Mouse (Mus musculus): ENCODE results near the gene Prss54. TPM values are rescaled to one million over a fixed set of nuclear protein-coding genes. Genes with fewer than 3 reads are reported as not detected.
A peak's percentile ranks its signal among the peaks of the same experiment; 100 is the strongest.
"Not testable (repeated sequence)": the region's sequence is repeated elsewhere in the genome, so short reads cannot be mapped to it uniquely, and the experiment has no call there.

Gene Prss54
- polyA plus RNA-seq (2016; fragmentation: Nextera tagmentation; extraction: Ambion mirVana), result not detected in 2 replicates

- no peaks in the 10 kb centered on the region for H3K27me3 ChIP-seq (ENCODE audit: poor library complexity, severe bottlenecking)
- H3K4me3 ChIP-seq, result no peak within 1 kb of the TSS
- DNase-seq (ENCODE audit: extremely low spot score, low spot score), result no peak
- no peaks in the 10 kb centered on the region for H3K9me3 ChIP-seq
- H3K36me3 ChIP-seq (replicated peaks), result no peaks in the 10 kb centered on the region
- H3K4me1 ChIP-seq, result no peaks in the 10 kb centered on the region
- no peak within 1 kb of the TSS for H3K27ac ChIP-seq
- WGBS, result 88% methylated on average over 10 of the region's 10 CpGs
Observed at GRCm38 (mm10) chr8:95576240-95576639, at the start of gene Prss54. TSS of gene Prss54 (minus strand) at chr8:95576340.

- DNase-seq (ENCODE audit: extremely low spot score, low spot score), result no peak
- H3K27ac ChIP-seq, result no peak overlapping the region
- no peak overlapping the region for H3K4me3 ChIP-seq
- 90% methylated on average over 2 of the region's 2 CpGs for WGBS
- no peaks in the 10 kb centered on the region for H3K9me3 ChIP-seq
- no peaks in the 10 kb centered on the region for H3K36me3 ChIP-seq (replicated peaks)
- no peaks in the 10 kb centered on the region for H3K4me1 ChIP-seq
- peaks cover 16% of the 10 kb centered on the region; the same call in 1 of the 2 replicates for H3K27me3 ChIP-seq (ENCODE audit: poor library complexity, severe bottlenecking)
Observed at GRCm38 (mm10) chr8:95624833-95625232, 48.7 kb upstream of the Prss54 start.

GRCm38 (mm10) chr8:95620046-95620445, 43.9 kb upstream of the Prss54 start:
- DNase-seq (ENCODE audit: extremely low spot score, low spot score), result no peak
- Histone ChIP-seq H3K27me3 (ENCODE audit: poor library complexity, severe bottlenecking) (0 out of 2 replicates have a peak, but pooled peaks cover 3% of the 10 kb centered on the region), H3K36me3 (replicated peaks) (no peaks in the 10 kb centered on the region), H3K4me1 (no peaks in the 10 kb centered on the region), H3K4me3 (no peak overlapping the region), H3K9me3 (no peaks in the 10 kb centered on the region), H3K27ac (no peak overlapping the region)
- WGBS, result 94% methylated on average over 2 of the region's 2 CpGs

- Histone ChIP-seq H3K4me3 (no peak overlapping the region), H3K4me1 (peaks cover 11% of the 10 kb centered on the region; the same call in 1 of the 2 replicates), H3K27me3 (ENCODE audit: poor library complexity, severe bottlenecking) (peaks cover 3% of the 10 kb centered on the region; the same call in 1 of the 2 replicates), H3K9me3 (no peaks in the 10 kb centered on the region), H3K36me3 (replicated peaks) (no peaks in the 10 kb centered on the region), H3K27ac (no peak overlapping the region)
- no peak for DNase-seq (ENCODE audit: extremely low spot score, low spot score)
- 93% methylated on average over 7 of the region's 7 CpGs for WGBS
Observed at GRCm38 (mm10) chr8:95616383-95616782, 40.2 kb upstream of the Prss54 start.

GRCm38 (mm10) chr8:95611769-95612168, 35.6 kb upstream of the Prss54 start:
- Histone ChIP-seq H3K4me1 (peaks cover 11% of the 10 kb centered on the region; the same call in 1 of the 2 replicates), H3K9me3 (no peaks in the 10 kb centered on the region), H3K27me3 (ENCODE audit: poor library complexity, severe bottlenecking) (peaks cover 11% of the 10 kb centered on the region), H3K4me3 (no peak overlapping the region), H3K27ac (no peak overlapping the region), H3K36me3 (replicated peaks) (no peaks in the 10 kb centered on the region)
- 78% methylated on average over 5 of the region's 5 CpGs for WGBS
- DNase-seq (ENCODE audit: extremely low spot score, low spot score), result no peak

GRCm38 (mm10) chr8:95610749-95611148, 34.6 kb upstream of the Prss54 start:
- Histone ChIP-seq H3K4me3 (no peak overlapping the region), H3K27me3 (ENCODE audit: poor library complexity, severe bottlenecking) (peaks cover 11% of the 10 kb centered on the region), H3K36me3 (replicated peaks) (no peaks in the 10 kb centered on the region), H3K9me3 (no peaks in the 10 kb centered on the region), H3K27ac (no peak overlapping the region), H3K4me1 (peaks cover 11% of the 10 kb centered on the region; the same call in 1 of the 2 replicates)
- 92% methylated on average over 14 of the region's 14 CpGs for WGBS
- no peak for DNase-seq (ENCODE audit: extremely low spot score, low spot score)

GRCm38 (mm10) chr8:95609406-95609805, 33.3 kb upstream of the Prss54 start:
- H3K4me1 ChIP-seq, result peaks cover 11% of the 10 kb centered on the region; the same call in 1 of the 2 replicates
- WGBS, result 89% methylated on average over 5 of the region's 5 CpGs
- peaks cover 11% of the 10 kb centered on the region for H3K27me3 ChIP-seq (ENCODE audit: poor library complexity, severe bottlenecking)
- no peak for DNase-seq (ENCODE audit: extremely low spot score, low spot score)
- H3K27ac ChIP-seq, result no peak overlapping the region
- H3K4me3 ChIP-seq, result no peak overlapping the region
- H3K9me3 ChIP-seq, result no peaks in the 10 kb centered on the region
- H3K36me3 ChIP-seq (replicated peaks), result no peaks in the 10 kb centered on the region

GRCm38 (mm10) chr8:95607210-95607609, 31.1 kb upstream of the Prss54 start:
- peaks cover 11% of the 10 kb centered on the region for H3K27me3 ChIP-seq (ENCODE audit: poor library complexity, severe bottlenecking)
- 66% methylated on average over 9 of the region's 9 CpGs for WGBS
- no peaks in the 10 kb centered on the region for H3K9me3 ChIP-seq
- DNase-seq (ENCODE audit: extremely low spot score, low spot score), result no peak
- H3K36me3 ChIP-seq (replicated peaks), result no peaks in the 10 kb centered on the region
- no peak overlapping the region for H3K27ac ChIP-seq
- H3K4me1 ChIP-seq, result peaks cover 4% of the 10 kb centered on the region; the same call in 1 of the 2 replicates
- no peak overlapping the region for H3K4me3 ChIP-seq

GRCm38 (mm10) chr8:95606509-95606908, 30.4 kb upstream of the Prss54 start:
- not testable (repeated sequence) for H3K36me3 ChIP-seq (replicated peaks); H3K27ac ChIP-seq; H3K9me3 ChIP-seq; H3K27me3 ChIP-seq (ENCODE audit: poor library complexity, severe bottlenecking); DNase-seq (ENCODE audit: extremely low spot score, low spot score); H3K4me1 ChIP-seq; H3K4me3 ChIP-seq
- WGBS, result 28% methylated on average over 4 of the region's 5 CpGs

GRCm38 (mm10) chr8:95602168-95602567, 26.0 kb upstream of the Prss54 start:
- H3K4me1 ChIP-seq, result 0 out of 2 replicates have a peak, but pooled peaks cover 2% of the 10 kb centered on the region

GRCm38 (mm10) chr8:95601306-95601705, 25.2 kb upstream of the Prss54 start:
- Histone ChIP-seq H3K4me3 (no peak overlapping the region), H3K27me3 (ENCODE audit: poor library complexity, severe bottlenecking) (no peaks in the 10 kb centered on the region), H3K36me3 (replicated peaks) (no peaks in the 10 kb centered on the region), H3K4me1 (0 out of 2 replicates have a peak, but pooled peaks cover 2% of the 10 kb centered on the region), H3K9me3 (no peaks in the 10 kb centered on the region), H3K27ac (no peak overlapping the region)
- 77% methylated on average over 15 of the region's 15 CpGs for WGBS
- DNase-seq (ENCODE audit: extremely low spot score, low spot score), result no peak

More at GRCm38 (mm10) chr8:95602168-95602567, 26.0 kb upstream of the Prss54 start:
- WGBS, result 81% methylated on average over 2 of the region's 2 CpGs
- H3K27ac ChIP-seq, result no peak overlapping the region
- no peaks in the 10 kb centered on the region for H3K27me3 ChIP-seq (ENCODE audit: poor library complexity, severe bottlenecking)
- no peaks in the 10 kb centered on the region for H3K36me3 ChIP-seq (replicated peaks)
- no peak for DNase-seq (ENCODE audit: extremely low spot score, low spot score)
- H3K4me3 ChIP-seq, result no peak overlapping the region
- no peaks in the 10 kb centered on the region for H3K9me3 ChIP-seq

GRCm38 (mm10) chr8:95599861-95600260, 23.7 kb upstream of the Prss54 start:
- Histone ChIP-seq H3K9me3 (no peaks in the 10 kb centered on the region), H3K36me3 (replicated peaks) (no peaks in the 10 kb centered on the region), H3K27me3 (ENCODE audit: poor library complexity, severe bottlenecking) (no peaks in the 10 kb centered on the region), H3K27ac (no peak overlapping the region), H3K4me1 (peaks cover 6% of the 10 kb centered on the region; the same call in 1 of the 2 replicates), H3K4me3 (no peak overlapping the region)
- 9% methylated on average over 11 of the region's 11 CpGs for WGBS
- DNase-seq (ENCODE audit: extremely low spot score, low spot score), result peak; percentile 79

GRCm38 (mm10) chr8:95596841-95597241, 20.7 kb upstream of the Prss54 start:
- 81% methylated on average over 4 of the region's 4 CpGs for WGBS
- Histone ChIP-seq H3K4me1 (peaks cover 11% of the 10 kb centered on the region; the same call in 1 of the 2 replicates), H3K4me3 (no peak overlapping the region), H3K27me3 (ENCODE audit: poor library complexity, severe bottlenecking) (no peaks in the 10 kb centered on the region), H3K27ac (no peak overlapping the region), H3K36me3 (replicated peaks) (no peaks in the 10 kb centered on the region), H3K9me3 (no peaks in the 10 kb centered on the region)
- no peak for DNase-seq (ENCODE audit: extremely low spot score, low spot score)

All from forebrain, embryonic 10.5 days (tissue).